Mouse (Mus musculus): ENCODE data around the gene Ccdc34. TPM values are rescaled to one million over a fixed set of nuclear protein-coding genes. Genes with fewer than 3 reads are reported as not detected.

The Ccdc34 gene
- polyA plus RNA-seq, 1 experiment: 32.8 TPM

GRCm38 (mm10) chr2:110179669-110180315 lies 162.2 kb downstream of the Ccdc34 start:
- H3K4me1 ChIP-seq (ENCODE audit: control insufficient read depth, insufficient read depth, low read length): no peaks in the 10 kb centered on the region
- H3K4me3 ChIP-seq (replicated peaks; ENCODE audit: control insufficient read depth, low read depth, low read length): no peak overlapping the region
- no peak overlapping the region for H3K27ac ChIP-seq (ENCODE audit: control insufficient read depth, insufficient read depth, low read depth, low read length, poor library complexity)
- TF ChIP-seq CTCF (IDR thresholded peaks at IDR 0.05; ENCODE audit: control insufficient read depth, insufficient read depth, low read length): no peak
- no peak for TF ChIP-seq POLR2A (IDR thresholded peaks at IDR 0.05; ENCODE audit: borderline replicate concordance, control insufficient read depth, low read depth, low read length)
- 10% methylated on average over 10 of the region's 10 CpGs for WGBS

- no peak for TF ChIP-seq POLR2A (IDR thresholded peaks at IDR 0.05; ENCODE audit: borderline replicate concordance, control insufficient read depth, low read depth, low read length)
- no peak for TF ChIP-seq CTCF (IDR thresholded peaks at IDR 0.05; ENCODE audit: control insufficient read depth, insufficient read depth, low read length)
- Histone ChIP-seq H3K4me3 (replicated peaks; ENCODE audit: control insufficient read depth, low read depth, low read length) (no peak overlapping the region), H3K27ac (ENCODE audit: control insufficient read depth, insufficient read depth, low read depth, low read length, poor library complexity) (no peak overlapping the region), H3K4me1 (ENCODE audit: control insufficient read depth, insufficient read depth, low read length) (no peaks in the 10 kb centered on the region)
- 39% methylated on average over 7 of the region's 7 CpGs for WGBS
These were observed 162.7 kb downstream of the Ccdc34 start for GRCm38 (mm10) chr2:110180316-110180670.

DNA sequence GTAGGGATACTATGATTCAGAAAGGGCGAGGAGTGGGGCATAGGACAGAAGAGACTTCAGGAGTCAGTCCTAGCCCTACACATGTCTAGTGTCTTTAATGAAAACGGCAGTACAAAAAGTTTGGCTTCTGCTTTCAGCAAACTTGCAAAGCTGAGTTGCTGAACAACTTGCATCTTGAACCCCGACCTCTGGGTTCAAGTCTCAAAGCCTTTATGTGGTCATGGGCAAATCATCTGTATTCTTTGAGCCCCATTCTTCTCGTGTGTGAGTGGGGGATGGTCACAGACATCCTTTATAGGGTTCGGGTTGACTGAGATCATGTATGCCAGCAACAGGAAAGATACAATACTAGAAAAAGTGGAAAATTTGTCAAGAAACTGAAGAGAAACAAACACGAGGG lies 164.0 kb downstream of the Ccdc34 start:
- Histone ChIP-seq H3K27ac (ENCODE audit: control insufficient read depth, insufficient read depth, low read depth, low read length, poor library complexity) (no peak overlapping the region), H3K4me1 (ENCODE audit: control insufficient read depth, insufficient read depth, low read length) (no peaks in the 10 kb centered on the region), H3K4me3 (replicated peaks; ENCODE audit: control insufficient read depth, low read depth, low read length) (no peak overlapping the region)
- TF ChIP-seq CTCF (IDR thresholded peaks at IDR 0.05; ENCODE audit: control insufficient read depth, insufficient read depth, low read length) (no peak), POLR2A (IDR thresholded peaks at IDR 0.05; ENCODE audit: borderline replicate concordance, control insufficient read depth, low read depth, low read length) (no peak)
- 67% methylated on average over 6 of the region's 6 CpGs for WGBS

DNA sequence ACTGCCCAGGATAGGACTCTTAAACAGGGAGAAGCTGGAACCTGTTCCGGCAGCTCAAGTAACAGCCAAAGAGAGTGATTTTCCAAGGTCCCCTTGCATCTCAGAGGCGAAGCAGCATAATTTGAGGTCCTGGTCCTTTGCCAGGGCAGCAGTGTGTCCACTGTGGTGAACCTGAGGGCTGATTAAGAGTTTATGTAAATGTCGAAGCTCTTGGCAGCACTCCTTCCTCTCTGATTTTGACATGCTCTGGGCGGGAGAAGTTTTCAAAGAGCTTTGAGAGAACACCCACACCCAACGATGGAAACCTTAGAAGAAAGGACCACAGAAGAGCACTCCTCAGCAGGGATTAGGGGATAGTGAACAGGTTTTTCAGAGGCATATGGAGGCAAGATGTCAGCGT lies 164.6 kb downstream of the Ccdc34 start:
- TF ChIP-seq CTCF (IDR thresholded peaks at IDR 0.05; ENCODE audit: control insufficient read depth, insufficient read depth, low read length): no peak
- TF ChIP-seq POLR2A (IDR thresholded peaks at IDR 0.05; ENCODE audit: borderline replicate concordance, control insufficient read depth, low read depth, low read length): no peak
- Histone ChIP-seq H3K4me3 (replicated peaks; ENCODE audit: control insufficient read depth, low read depth, low read length) (no peak overlapping the region), H3K4me1 (ENCODE audit: control insufficient read depth, insufficient read depth, low read length) (no peaks in the 10 kb centered on the region), H3K27ac (ENCODE audit: control insufficient read depth, insufficient read depth, low read depth, low read length, poor library complexity) (no peak overlapping the region)
- WGBS: 66% methylated on average over 6 of the region's 6 CpGs

DNA sequence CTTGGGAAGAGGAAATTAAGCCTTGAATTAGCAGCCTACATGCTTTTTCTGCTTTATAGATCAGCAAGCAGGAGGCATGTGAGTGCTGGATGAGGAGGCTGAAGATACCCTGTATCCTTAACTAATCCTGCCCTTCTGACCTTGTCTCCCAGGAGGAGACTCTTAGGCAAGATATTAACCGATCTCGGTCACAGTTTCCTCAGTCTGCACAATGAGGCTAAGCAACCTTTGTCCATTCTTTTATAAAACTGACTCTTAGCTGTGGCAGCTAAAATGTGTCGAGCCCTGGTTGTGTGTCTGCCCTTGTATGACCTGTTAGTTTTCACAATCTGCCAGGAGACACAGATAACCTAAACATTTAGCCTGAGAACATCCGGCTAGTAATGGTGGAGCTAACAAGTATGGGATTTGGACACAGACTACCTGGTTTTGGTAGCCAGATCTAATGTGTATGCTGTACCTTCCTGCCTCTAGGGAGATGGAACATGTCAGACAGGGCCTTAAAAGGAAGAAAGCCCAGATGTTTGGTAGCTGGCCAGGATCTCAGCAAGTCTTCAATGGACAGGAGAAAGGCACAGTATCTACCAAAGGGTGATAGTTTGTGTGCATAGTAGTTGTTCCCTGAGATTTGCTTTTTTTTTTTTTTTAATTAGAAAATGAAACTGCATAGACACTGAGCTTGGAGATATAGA lies 165.3 kb downstream of the Ccdc34 start:
- Histone ChIP-seq H3K27ac (ENCODE audit: control insufficient read depth, insufficient read depth, low read depth, low read length, poor library complexity) (no peak overlapping the region), H3K4me1 (ENCODE audit: control insufficient read depth, insufficient read depth, low read length) (no peaks in the 10 kb centered on the region), H3K4me3 (replicated peaks; ENCODE audit: control insufficient read depth, low read depth, low read length) (no peak overlapping the region)
- 72% methylated on average over 4 of the region's 4 CpGs for WGBS
- no peak for TF ChIP-seq POLR2A (IDR thresholded peaks at IDR 0.05; ENCODE audit: borderline replicate concordance, control insufficient read depth, low read depth, low read length)
- no peak for TF ChIP-seq CTCF (IDR thresholded peaks at IDR 0.05; ENCODE audit: control insufficient read depth, insufficient read depth, low read length)

DNA sequence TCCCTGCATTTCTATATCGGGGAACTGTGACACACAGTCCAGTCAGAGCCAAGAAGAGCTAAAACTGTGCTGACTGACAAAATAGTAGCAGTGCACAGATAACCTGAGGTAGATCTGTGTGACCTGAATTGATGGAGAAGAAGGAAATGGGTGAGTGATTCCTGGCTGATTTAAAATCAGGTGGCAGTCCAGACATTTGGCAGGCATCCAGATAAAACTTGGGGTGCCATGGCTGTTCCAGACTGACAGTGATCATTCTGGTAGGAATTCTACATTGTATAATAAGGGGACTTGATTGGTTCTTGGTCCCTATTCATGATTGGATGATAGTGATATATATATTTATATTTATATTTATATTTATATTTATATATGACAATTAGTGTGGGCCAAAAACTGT lies 166.5 kb downstream of the Ccdc34 start:
- TF ChIP-seq CTCF (IDR thresholded peaks at IDR 0.05; ENCODE audit: control insufficient read depth, insufficient read depth, low read length): no peak
- no peak for TF ChIP-seq POLR2A (IDR thresholded peaks at IDR 0.05; ENCODE audit: borderline replicate concordance, control insufficient read depth, low read depth, low read length)
- Histone ChIP-seq H3K27ac (ENCODE audit: control insufficient read depth, insufficient read depth, low read depth, low read length, poor library complexity) (no peak overlapping the region), H3K4me3 (replicated peaks; ENCODE audit: control insufficient read depth, low read depth, low read length) (no peak overlapping the region), H3K4me1 (ENCODE audit: control insufficient read depth, insufficient read depth, low read length) (no peaks in the 10 kb centered on the region)
- WGBS: 86% methylated on average over 1 of the region's 1 CpGs

DNA sequence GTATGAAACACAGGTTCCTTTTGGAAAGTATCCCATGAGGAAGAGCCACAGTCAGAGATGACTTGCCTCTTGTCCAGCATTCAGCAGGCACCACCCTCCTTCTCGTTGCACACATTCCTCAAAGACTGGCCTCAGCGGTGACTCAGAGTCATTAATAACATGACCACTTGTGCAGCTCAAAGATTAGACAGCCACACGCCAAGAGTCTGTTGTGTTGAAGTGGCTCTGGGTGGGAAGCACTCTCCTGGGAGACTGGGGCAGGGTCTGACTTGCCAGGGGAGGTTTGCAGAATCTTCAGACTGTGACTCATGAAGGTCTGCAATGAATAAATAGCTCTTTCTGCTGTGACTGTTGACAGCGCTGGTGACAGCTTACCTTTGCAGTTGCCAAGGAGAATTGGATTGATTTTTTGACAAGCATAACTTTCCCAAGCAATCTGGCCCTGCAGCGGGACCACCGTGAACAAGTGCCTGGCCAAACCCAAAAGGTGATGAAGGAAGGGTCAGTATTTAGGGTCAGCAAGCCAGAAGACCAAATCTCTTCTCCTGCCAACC lies 168.9 kb downstream of the Ccdc34 start:
- Histone ChIP-seq H3K4me3 (replicated peaks; ENCODE audit: control insufficient read depth, low read depth, low read length) (no peak overlapping the region), H3K4me1 (ENCODE audit: control insufficient read depth, insufficient read depth, low read length) (no peaks in the 10 kb centered on the region; the same call in 1 of the 2 replicates), H3K27ac (ENCODE audit: control insufficient read depth, insufficient read depth, low read depth, low read length, poor library complexity) (no peak overlapping the region)
- 35% methylated on average over 6 of the region's 6 CpGs for WGBS
- TF ChIP-seq CTCF (IDR thresholded peaks at IDR 0.05; ENCODE audit: control insufficient read depth, insufficient read depth, low read length): no peak
- TF ChIP-seq POLR2A (IDR thresholded peaks at IDR 0.05; ENCODE audit: borderline replicate concordance, control insufficient read depth, low read depth, low read length): no peak

GRCm38 (mm10) chr2:110188696-110189397 lies 171.2 kb downstream of the Ccdc34 start:
- no peak for TF ChIP-seq CTCF (IDR thresholded peaks at IDR 0.05; ENCODE audit: control insufficient read depth, insufficient read depth, low read length)
- no peak for TF ChIP-seq POLR2A (IDR thresholded peaks at IDR 0.05; ENCODE audit: borderline replicate concordance, control insufficient read depth, low read depth, low read length)
- WGBS: 70% methylated on average over 4 of the region's 4 CpGs
- Histone ChIP-seq H3K4me1 (ENCODE audit: control insufficient read depth, insufficient read depth, low read length) (no peaks in the 10 kb centered on the region; the same call in 1 of the 2 replicates), H3K4me3 (replicated peaks; ENCODE audit: control insufficient read depth, low read depth, low read length) (no peak overlapping the region), H3K27ac (ENCODE audit: control insufficient read depth, insufficient read depth, low read depth, low read length, poor library complexity) (no peak overlapping the region)

All from bone marrow, adult 2 months (tissue).